Mouse (Mus musculus): ENCODE results near the gene Cntln. TPM values are rescaled to one million over a fixed set of nuclear protein-coding genes. Genes with fewer than 3 reads are reported as not detected.

Gene Cntln
- polyA plus RNA-seq, 1 experiment = 1.8 TPM

DNA sequence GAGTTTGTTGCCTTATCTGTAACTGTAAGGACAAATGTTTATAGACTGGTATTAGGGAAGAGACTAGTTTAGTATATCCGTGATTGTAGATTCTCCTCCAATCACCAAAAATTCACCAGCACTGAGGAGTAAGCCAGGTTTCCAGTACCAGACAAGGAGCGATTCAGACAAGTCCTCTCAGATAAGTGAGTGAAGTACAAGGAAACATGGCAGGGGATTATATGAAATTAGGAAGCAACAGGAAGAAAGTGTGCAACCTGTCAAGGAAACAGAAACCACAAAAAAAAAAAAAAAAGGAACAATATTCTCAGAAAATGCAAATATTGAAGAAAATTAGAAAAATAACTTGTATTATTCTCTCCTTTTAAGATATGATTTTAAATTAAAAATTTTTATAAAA, 222.9 kb downstream of the Cntln start:
- Histone ChIP-seq H3ac (ENCODE audit: control insufficient read depth, insufficient read length, low read depth) (no peak overlapping the region), H3K79me3 (ENCODE audit: low read depth) (no peaks in the 10 kb centered on the region), H3K79me2 (ENCODE audit: control insufficient read depth, insufficient read depth) (no peaks in the 10 kb centered on the region), H3K4me3 (ENCODE audit: insufficient read depth, poor library complexity, severe bottlenecking) (no peak overlapping the region), H3K36me3 (ENCODE audit: control insufficient read depth, insufficient read depth) (no peaks in the 10 kb centered on the region), H3K27me3 (ENCODE audit: control insufficient read depth, insufficient read depth, insufficient read length) (no peaks in the 10 kb centered on the region)
- no peak for TF ChIP-seq MYOG (IDR thresholded peaks at IDR 0.05; ENCODE audit: control insufficient read depth, extremely low read depth, insufficient read length)
- no peak for TF ChIP-seq USF1 (IDR thresholded peaks at IDR 0.05; ENCODE audit: low read depth)
- TF ChIP-seq CEBPB (IDR thresholded peaks at IDR 0.05; ENCODE audit: low read depth) = no peak
- TF ChIP-seq MAX (IDR thresholded peaks at IDR 0.05) = no peak
- no peak for TF ChIP-seq CTCF (IDR thresholded peaks at IDR 0.05; ENCODE audit: control insufficient read depth, insufficient read depth, insufficient read length)
- TF ChIP-seq MYOD1 (IDR thresholded peaks at IDR 0.05; ENCODE audit: control insufficient read depth, insufficient read length, low read depth) = no peak
- TF ChIP-seq FOSL1 (IDR thresholded peaks at IDR 0.05; ENCODE audit: insufficient read depth, low read length, poor library complexity, severe bottlenecking) = no peak

DNA sequence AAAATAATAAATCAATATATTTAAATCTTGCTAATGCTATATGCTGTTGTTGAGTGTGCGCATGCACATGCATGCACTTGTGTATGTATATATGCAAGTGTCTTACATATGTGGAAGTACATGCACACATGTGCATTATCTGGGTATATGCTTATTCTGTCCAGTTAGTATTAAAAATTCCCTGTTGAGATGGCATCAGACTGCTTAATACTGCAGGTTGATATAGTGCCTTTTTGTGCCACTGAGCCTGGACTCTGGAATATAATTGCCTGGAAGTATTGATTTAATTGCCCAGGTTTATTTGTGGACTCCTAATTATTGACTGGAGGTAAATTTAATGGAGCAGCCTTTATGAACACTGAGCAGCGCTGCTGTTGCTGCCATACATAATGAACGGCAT, 236.2 kb downstream of the Cntln start:
- Histone ChIP-seq H3K79me3 (ENCODE audit: low read depth) (no peaks in the 10 kb centered on the region), H3ac (ENCODE audit: control insufficient read depth, insufficient read length, low read depth) (no peak overlapping the region), H3K79me2 (ENCODE audit: control insufficient read depth, insufficient read depth) (no peaks in the 10 kb centered on the region), H3K4me3 (ENCODE audit: insufficient read depth, poor library complexity, severe bottlenecking) (no peak overlapping the region), H3K27me3 (ENCODE audit: control insufficient read depth, insufficient read depth, insufficient read length) (no peaks in the 10 kb centered on the region), H3K36me3 (ENCODE audit: control insufficient read depth, insufficient read depth) (no peaks in the 10 kb centered on the region)
- TF ChIP-seq CEBPB (IDR thresholded peaks at IDR 0.05; ENCODE audit: low read depth) (no peak), FOSL1 (IDR thresholded peaks at IDR 0.05; ENCODE audit: insufficient read depth, low read length, poor library complexity, severe bottlenecking) (no peak), CTCF (IDR thresholded peaks at IDR 0.05; ENCODE audit: control insufficient read depth, insufficient read depth, insufficient read length) (no peak), MYOD1 (IDR thresholded peaks at IDR 0.05; ENCODE audit: control insufficient read depth, insufficient read length, low read depth) (no peak), USF1 (IDR thresholded peaks at IDR 0.05; ENCODE audit: low read depth) (no peak), MAX (IDR thresholded peaks at IDR 0.05) (no peak), MYOG (IDR thresholded peaks at IDR 0.05; ENCODE audit: control insufficient read depth, extremely low read depth, insufficient read length) (no peak)

DNA sequence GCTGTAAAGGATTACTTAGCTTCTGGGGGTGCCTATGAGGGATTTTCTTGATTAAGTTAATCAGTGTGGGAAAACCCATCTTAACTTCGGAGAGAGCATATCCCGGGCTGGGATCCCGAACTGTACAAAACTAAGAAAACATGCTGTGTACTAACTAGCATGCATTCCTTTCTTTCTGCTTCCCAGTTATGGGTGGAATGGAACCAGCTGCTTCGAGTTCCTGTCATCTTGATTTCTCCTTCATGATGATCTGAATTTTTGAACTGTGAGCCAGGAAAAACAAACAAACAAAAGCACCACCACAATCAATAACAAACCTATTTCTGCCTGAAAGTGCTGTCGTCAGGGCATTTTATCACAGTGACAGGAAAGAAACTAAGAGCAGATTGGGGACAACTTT, 265.6 kb downstream of the Cntln start:
- Histone ChIP-seq H3K36me3 (ENCODE audit: control insufficient read depth, insufficient read depth) (no peaks in the 10 kb centered on the region), H3K79me2 (ENCODE audit: control insufficient read depth, insufficient read depth) (no peaks in the 10 kb centered on the region), H3K4me3 (ENCODE audit: insufficient read depth, poor library complexity, severe bottlenecking) (no peak overlapping the region), H3ac (ENCODE audit: control insufficient read depth, insufficient read length, low read depth) (no peak overlapping the region), H3K79me3 (ENCODE audit: low read depth) (no peaks in the 10 kb centered on the region), H3K27me3 (ENCODE audit: control insufficient read depth, insufficient read depth, insufficient read length) (peaks cover 6% of the 10 kb centered on the region)
- no peak for TF ChIP-seq FOSL1 (IDR thresholded peaks at IDR 0.05; ENCODE audit: insufficient read depth, low read length, poor library complexity, severe bottlenecking)
- no peak for TF ChIP-seq MAX (IDR thresholded peaks at IDR 0.05)
- no peak for TF ChIP-seq CTCF (IDR thresholded peaks at IDR 0.05; ENCODE audit: control insufficient read depth, insufficient read depth, insufficient read length)
- TF ChIP-seq MYOD1 (IDR thresholded peaks at IDR 0.05; ENCODE audit: control insufficient read depth, insufficient read length, low read depth) = no peak
- TF ChIP-seq USF1 (IDR thresholded peaks at IDR 0.05; ENCODE audit: low read depth) = no peak
- no peak for TF ChIP-seq MYOG (IDR thresholded peaks at IDR 0.05; ENCODE audit: control insufficient read depth, extremely low read depth, insufficient read length)
- no peak for TF ChIP-seq CEBPB (IDR thresholded peaks at IDR 0.05; ENCODE audit: low read depth)

DNA sequence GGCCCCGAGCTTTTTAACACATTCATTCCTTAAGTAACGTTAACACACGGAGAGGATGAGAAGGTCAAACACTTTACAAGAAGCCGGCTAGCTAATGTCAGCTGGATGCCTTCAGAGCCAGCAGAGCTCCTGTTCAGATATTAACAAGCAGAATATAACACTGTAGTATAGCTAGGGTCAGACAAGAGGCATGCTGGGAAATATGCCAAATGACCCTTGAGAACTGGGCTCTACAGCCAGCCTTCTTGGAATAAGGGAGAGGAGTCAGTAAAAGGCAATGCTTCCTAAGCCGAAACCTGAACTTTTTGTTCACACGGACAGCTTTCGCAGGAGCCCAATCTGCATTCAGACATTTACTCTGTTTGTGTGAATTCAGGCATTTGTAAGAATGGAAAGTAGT, 267.8 kb downstream of the Cntln start:
- Histone ChIP-seq H3K27me3 (ENCODE audit: control insufficient read depth, insufficient read depth, insufficient read length) (no peaks in the 10 kb centered on the region), H3K79me3 (ENCODE audit: low read depth) (no peaks in the 10 kb centered on the region), H3K36me3 (ENCODE audit: control insufficient read depth, insufficient read depth) (no peaks in the 10 kb centered on the region), H3ac (ENCODE audit: control insufficient read depth, insufficient read length, low read depth) (no peak overlapping the region), H3K4me3 (ENCODE audit: insufficient read depth, poor library complexity, severe bottlenecking) (no peak overlapping the region), H3K79me2 (ENCODE audit: control insufficient read depth, insufficient read depth) (no peaks in the 10 kb centered on the region)
- no peak for TF ChIP-seq USF1 (IDR thresholded peaks at IDR 0.05; ENCODE audit: low read depth)
- no peak for TF ChIP-seq CEBPB (IDR thresholded peaks at IDR 0.05; ENCODE audit: low read depth)
- TF ChIP-seq MAX (IDR thresholded peaks at IDR 0.05) = no peak
- no peak for TF ChIP-seq FOSL1 (IDR thresholded peaks at IDR 0.05; ENCODE audit: insufficient read depth, low read length, poor library complexity, severe bottlenecking)
- TF ChIP-seq MYOD1 (IDR thresholded peaks at IDR 0.05; ENCODE audit: control insufficient read depth, insufficient read length, low read depth) = no peak
- no peak for TF ChIP-seq CTCF (IDR thresholded peaks at IDR 0.05; ENCODE audit: control insufficient read depth, insufficient read depth, insufficient read length)
- TF ChIP-seq MYOG (IDR thresholded peaks at IDR 0.05; ENCODE audit: control insufficient read depth, extremely low read depth, insufficient read length) = no peak

DNA sequence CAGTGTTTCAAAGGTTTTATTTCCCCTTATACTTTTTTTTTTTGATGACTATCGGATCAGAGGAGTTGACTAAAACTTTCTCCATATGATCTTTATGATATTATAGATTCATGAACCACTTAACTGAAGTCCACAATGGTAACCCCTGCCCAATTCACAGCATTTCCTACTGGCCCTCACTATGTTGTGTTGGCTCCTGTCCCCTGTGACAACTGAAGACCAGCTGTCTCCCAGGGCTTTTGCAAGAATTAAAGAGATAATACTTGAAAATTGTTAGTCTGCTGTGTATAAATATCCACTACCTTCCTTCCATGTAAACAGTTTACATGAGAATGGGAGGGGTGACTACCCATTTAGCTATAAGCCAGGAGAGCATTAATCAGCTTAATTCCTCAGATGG, 270.3 kb downstream of the Cntln start:
- Histone ChIP-seq H3K79me2 (ENCODE audit: control insufficient read depth, insufficient read depth) (no peaks in the 10 kb centered on the region), H3K4me3 (ENCODE audit: insufficient read depth, poor library complexity, severe bottlenecking) (no peak overlapping the region), H3ac (ENCODE audit: control insufficient read depth, insufficient read length, low read depth) (no peak overlapping the region), H3K36me3 (ENCODE audit: control insufficient read depth, insufficient read depth) (no peaks in the 10 kb centered on the region), H3K27me3 (ENCODE audit: control insufficient read depth, insufficient read depth, insufficient read length) (no peaks in the 10 kb centered on the region), H3K79me3 (ENCODE audit: low read depth) (no peaks in the 10 kb centered on the region)
- no peak for TF ChIP-seq MAX (IDR thresholded peaks at IDR 0.05)
- no peak for TF ChIP-seq USF1 (IDR thresholded peaks at IDR 0.05; ENCODE audit: low read depth)
- TF ChIP-seq CEBPB (IDR thresholded peaks at IDR 0.05; ENCODE audit: low read depth) = no peak
- TF ChIP-seq MYOG (IDR thresholded peaks at IDR 0.05; ENCODE audit: control insufficient read depth, extremely low read depth, insufficient read length) = no peak
- no peak for TF ChIP-seq FOSL1 (IDR thresholded peaks at IDR 0.05; ENCODE audit: insufficient read depth, low read length, poor library complexity, severe bottlenecking)
- TF ChIP-seq CTCF (IDR thresholded peaks at IDR 0.05; ENCODE audit: control insufficient read depth, insufficient read depth, insufficient read length) = no peak
- no peak for TF ChIP-seq MYOD1 (IDR thresholded peaks at IDR 0.05; ENCODE audit: control insufficient read depth, insufficient read length, low read depth)

DNA sequence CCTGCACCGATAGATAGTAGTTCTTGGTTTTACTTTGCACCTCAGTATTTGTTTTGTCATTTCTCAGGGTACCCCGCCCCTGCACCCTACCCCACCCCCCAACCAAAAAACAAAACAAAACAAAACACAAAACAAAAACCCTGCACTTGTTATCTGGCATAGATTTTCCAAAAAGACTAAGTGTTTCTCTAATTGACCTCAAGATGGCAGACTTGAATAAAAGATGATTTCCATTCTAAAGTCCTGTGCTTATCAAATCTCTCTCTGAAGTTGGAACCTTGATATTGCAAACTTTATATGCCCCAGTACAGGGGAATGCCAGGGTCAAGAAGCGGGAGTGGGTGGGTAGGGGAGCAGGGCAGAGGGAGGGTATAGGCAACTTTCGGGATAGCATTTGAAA, 277.0 kb downstream of the Cntln start:
- Histone ChIP-seq H3ac (ENCODE audit: control insufficient read depth, insufficient read length, low read depth) (no peak overlapping the region), H3K79me3 (ENCODE audit: low read depth) (no peaks in the 10 kb centered on the region), H3K36me3 (ENCODE audit: control insufficient read depth, insufficient read depth) (no peaks in the 10 kb centered on the region), H3K4me3 (ENCODE audit: insufficient read depth, poor library complexity, severe bottlenecking) (no peak overlapping the region), H3K79me2 (ENCODE audit: control insufficient read depth, insufficient read depth) (no peaks in the 10 kb centered on the region), H3K27me3 (ENCODE audit: control insufficient read depth, insufficient read depth, insufficient read length) (no peaks in the 10 kb centered on the region)
- TF ChIP-seq USF1 (IDR thresholded peaks at IDR 0.05; ENCODE audit: low read depth) = no peak

Measured in C2C12 (cell line).